Mouse (Mus musculus) forebrain, embryonic 16.5 days (tissue): ENCODE data around the gene Olfr806. TPM values are rescaled to one million over a fixed set of nuclear protein-coding genes. Genes with fewer than 3 reads are reported as not detected.

Experiments
- microRNA-seq: library from miRNA; unstranded; fragments of <30 nt; microRNA quantifications from one replicate; pipeline ENCODE4, GENCODE M21; 2017
- polyA plus RNA-seq: library from polyadenylated mRNA; unstranded; fragments of >200 nt; fragmentation: Nextera tagmentation; extraction: Ambion mirVana; gene quantifications from 2 replicates; pipeline ENCODE4 v1.2.1, GENCODE M21; 2015

Olfr806 gene
- polyA plus RNA-seq, 1 experiment from 2014 or later: not detected

Small RNAs within 50 kb of the gene (microRNA-seq; reads per million reads assigned to microRNA genes)
- not detected for gene Gm24485

Other genes starting within 250 kb of the Olfr806 start
- not detected in 2 replicates for gene Olfr790, start 243.4 kb downstream of the Olfr806 start, polyA plus RNA-seq
- not detected in 2 replicates for gene Olfr791, start 220.1 kb downstream of the Olfr806 start, polyA plus RNA-seq
- not detected in 2 replicates for gene Olfr792, start 202.8 kb downstream of the Olfr806 start, polyA plus RNA-seq
- gene Olfr794, start 174.3 kb downstream of the Olfr806 start, polyA plus RNA-seq: not detected in 2 replicates
- gene Olfr796, start 129.4 kb downstream of the Olfr806 start, polyA plus RNA-seq: not detected in 2 replicates
- not detected in 2 replicates for gene Olfr798, start 114.0 kb downstream of the Olfr806 start, polyA plus RNA-seq
- gene Olfr799, start 104.4 kb downstream of the Olfr806 start, polyA plus RNA-seq: not detected in 2 replicates
- not detected in 2 replicates for gene Olfr800, start 84.2 kb downstream of the Olfr806 start, polyA plus RNA-seq
- gene Olfr801, start 68.1 kb downstream of the Olfr806 start, polyA plus RNA-seq: not detected in 2 replicates
- gene Olfr802, start 53.8 kb downstream of the Olfr806 start, polyA plus RNA-seq: 0.06 TPM in 1 of 2 replicates, not detected in the other
- not detected in 2 replicates for gene Olfr803, start 47.6 kb downstream of the Olfr806 start, polyA plus RNA-seq
- gene Olfr804, start 38.7 kb downstream of the Olfr806 start, polyA plus RNA-seq: not detected in 2 replicates
- gene Olfr805, start 12.5 kb downstream of the Olfr806 start, polyA plus RNA-seq: not detected in 2 replicates
- not detected in 2 replicates for gene Olfr807, start 15.9 kb upstream of the Olfr806 start, polyA plus RNA-seq
- not detected in 2 replicates for gene Olfr808, start 23.6 kb upstream of the Olfr806 start, polyA plus RNA-seq
- not detected in 2 replicates for gene Olfr809, start 32.7 kb upstream of the Olfr806 start, polyA plus RNA-seq
- not detected in 2 replicates for gene Olfr810, start 53.0 kb upstream of the Olfr806 start, polyA plus RNA-seq
- not detected in 2 replicates for gene Olfr811, start 62.5 kb upstream of the Olfr806 start, polyA plus RNA-seq
- gene Olfr812, start 104.2 kb upstream of the Olfr806 start, polyA plus RNA-seq: not detected in 2 replicates
- not detected in 2 replicates for gene Olfr813, start 113.4 kb upstream of the Olfr806 start, polyA plus RNA-seq
- gene Olfr814, start 137.9 kb upstream of the Olfr806 start, polyA plus RNA-seq: not detected in 2 replicates
- not detected in 2 replicates for gene Olfr815, start 163.9 kb upstream of the Olfr806 start, polyA plus RNA-seq
- not detected in 2 replicates for gene Olfr816, start 173.7 kb upstream of the Olfr806 start, polyA plus RNA-seq
- not detected in 2 replicates for gene Olfr818, start 207.2 kb upstream of the Olfr806 start, polyA plus RNA-seq
- not detected in 2 replicates for gene Olfr819, start 225.3 kb upstream of the Olfr806 start, polyA plus RNA-seq
- gene Olfr247, start 234.2 kb upstream of the Olfr806 start, polyA plus RNA-seq: not detected in 2 replicates
- gene Gm10310, start 243.1 kb upstream of the Olfr806 start, polyA plus RNA-seq: not detected in 2 replicates